Mouse (Mus musculus) adrenal gland, postnatal 10 days (tissue): ENCODE results near the gene Ccl20. TPM values are rescaled to one million over a fixed set of nuclear protein-coding genes. Genes with fewer than 3 reads are reported as not detected.

Source experiments
- DNase-seq: peaks from one replicate; pipeline ENCODE4 v3.0.0; 2021; ENCODE audit warnings: mixed read lengths
- long read RNA-seq, 2 experiments: library from polyadenylated mRNA; stranded (forward); transcript quantifications; one replicate each; pipeline ENCODE4 v2.0.0; 2021
- total RNA-seq, 2 experiments: library from RNA; stranded (reverse); gene quantifications; 2 replicates each; pipeline ENCODE4 v1.2.3; 2021

Ccl20 gene
- total RNA-seq, result not detected
- long read RNA-seq, experiment 1, result 0 reads
- long read RNA-seq, experiment 2, result 0 reads

DNA sequence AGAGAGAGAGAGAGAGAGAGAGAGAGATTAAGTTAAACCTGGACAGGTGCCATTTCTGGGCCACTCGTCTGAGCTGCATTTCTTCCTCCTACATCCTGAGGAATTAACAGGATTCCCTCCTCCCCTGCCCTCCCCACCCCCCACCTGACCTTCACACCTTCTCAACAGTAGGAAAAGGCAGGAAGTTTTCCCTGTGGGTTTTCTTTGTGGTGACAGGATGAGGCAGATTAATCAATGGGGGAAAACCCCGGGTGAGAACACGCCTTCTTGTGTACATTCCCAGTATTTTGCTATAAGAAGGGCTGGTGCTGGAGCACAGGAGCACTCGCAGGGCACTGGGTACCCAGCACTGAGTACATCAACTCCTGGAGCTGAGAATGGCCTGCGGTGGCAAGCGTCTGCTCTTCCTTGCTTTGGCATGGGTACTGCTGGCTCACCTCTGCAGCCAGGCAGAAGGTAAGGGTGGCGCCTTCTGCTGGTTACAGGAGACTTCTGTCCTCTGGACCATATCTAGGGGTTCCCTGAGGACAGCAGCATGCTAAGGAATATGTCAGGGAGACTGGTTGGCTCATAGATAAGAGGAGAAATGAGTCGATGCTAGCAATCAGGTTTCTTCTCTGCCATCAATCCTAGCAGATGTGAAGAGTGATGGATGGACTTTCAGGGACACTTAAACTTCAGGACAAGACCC lies at the start of gene Ccl20:
TSS of gene Ccl20 (plus strand) at position 320 of the 691 bp plus-strand sequence.
- DNase-seq, result no peak

DNA sequence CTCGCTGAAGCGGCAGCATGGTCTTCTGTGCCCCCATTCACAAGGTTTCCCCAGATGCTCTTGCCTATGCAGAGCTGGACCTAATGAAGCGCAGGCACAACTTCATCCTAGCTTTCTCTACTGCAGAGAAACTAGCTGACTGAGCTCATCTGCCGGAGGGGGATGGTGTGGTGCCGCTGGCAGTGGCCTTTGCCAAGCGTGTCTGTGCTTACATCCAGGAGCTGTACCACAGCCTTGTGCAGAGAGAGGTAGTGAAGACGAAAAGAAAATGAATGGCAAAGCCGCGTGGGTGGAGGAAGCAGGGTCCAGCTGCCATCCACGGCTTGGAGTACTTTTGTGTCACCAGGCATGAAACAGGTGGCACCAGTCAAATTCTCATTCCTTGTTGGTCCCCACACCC lies 49.4 kb upstream of the Ccl20 start:
- no peak for DNase-seq

DNA sequence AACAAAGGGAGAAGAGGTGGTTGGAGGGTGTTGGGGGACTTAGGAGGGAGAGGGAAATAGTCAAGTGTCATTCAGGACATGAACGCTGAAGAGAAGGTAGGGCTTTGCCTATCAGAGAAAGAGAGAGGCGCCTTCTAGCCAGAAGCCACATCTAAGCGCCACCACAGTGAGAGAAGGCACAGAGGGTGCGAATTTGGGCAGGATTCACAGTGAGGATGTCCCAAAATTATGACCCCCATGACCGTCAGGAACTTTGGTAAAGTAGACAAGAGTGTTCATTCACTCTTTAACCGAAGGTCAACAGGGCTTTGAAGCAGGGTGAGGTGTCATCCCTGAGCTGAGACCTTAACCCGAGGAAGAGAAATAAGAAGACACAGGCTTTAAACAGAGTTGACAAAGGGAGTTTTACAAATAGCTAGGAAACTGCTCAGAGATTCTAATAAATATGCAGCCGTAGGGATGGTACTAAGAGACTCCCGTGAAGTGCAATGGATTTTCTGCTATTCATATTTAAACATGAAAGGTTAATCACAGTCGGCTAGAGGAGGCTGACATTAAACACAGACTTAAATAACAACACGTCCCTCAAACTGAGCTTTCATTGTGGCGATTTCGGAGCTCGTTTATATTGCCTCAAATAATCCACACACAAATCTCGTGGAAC lies 40.9 kb upstream of the Ccl20 start:
- DNase-seq, result no peak

DNA sequence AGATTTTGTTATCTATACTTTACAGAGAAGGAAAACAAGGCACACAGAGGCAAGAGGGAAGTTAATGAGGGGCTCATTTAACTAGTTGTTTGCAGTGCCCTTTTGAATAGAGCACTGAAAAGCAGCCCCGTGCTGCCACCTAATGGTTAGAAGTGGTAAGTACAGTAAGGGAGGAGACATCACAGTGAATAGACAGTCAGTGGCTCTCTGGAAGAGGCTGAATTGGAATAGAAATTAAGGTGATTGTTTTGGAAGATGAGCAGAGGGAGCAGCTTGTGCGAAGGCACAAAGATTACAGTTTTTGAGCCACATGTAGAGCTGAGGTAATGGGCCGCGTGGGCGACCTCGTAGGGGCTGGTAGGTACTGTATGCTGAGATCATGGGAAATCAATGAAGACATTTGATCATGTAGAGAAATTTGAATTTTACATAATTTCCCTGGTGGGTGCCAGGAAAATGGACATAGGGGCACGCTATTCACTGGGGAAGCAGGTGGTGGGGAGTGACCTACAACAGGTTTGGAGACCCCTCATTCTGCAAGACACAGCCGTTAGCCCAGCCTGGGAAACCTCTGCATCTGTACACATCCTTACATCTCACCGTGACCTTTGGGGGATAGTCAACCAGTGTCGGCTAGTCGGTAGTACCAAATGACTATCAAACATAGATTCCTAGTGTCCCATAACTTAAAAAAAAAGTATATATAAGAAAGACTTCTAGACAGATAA lies 40.2 kb upstream of the Ccl20 start:
- DNase-seq, result peak; percentile 35

DNA sequence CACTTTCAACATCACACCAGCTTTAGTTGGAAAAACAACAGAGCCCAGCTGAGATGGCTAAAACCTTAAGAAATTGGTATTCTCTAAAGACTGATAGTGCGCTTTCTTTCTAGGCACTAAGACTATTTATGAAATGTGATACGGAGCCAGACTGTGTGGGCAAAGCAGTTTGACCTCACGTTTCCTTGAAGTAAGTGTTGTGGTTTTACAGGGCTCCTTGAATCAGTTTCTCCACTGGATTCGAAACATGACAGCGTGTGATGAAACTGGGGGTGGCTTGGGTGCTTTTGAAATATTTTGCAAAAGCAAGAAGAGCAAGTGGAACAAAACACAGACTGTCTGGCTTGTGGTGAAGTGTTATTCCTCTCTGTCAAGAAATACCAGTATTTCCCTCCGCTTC lies 39.5 kb upstream of the Ccl20 start:
- no peak for DNase-seq

DNA sequence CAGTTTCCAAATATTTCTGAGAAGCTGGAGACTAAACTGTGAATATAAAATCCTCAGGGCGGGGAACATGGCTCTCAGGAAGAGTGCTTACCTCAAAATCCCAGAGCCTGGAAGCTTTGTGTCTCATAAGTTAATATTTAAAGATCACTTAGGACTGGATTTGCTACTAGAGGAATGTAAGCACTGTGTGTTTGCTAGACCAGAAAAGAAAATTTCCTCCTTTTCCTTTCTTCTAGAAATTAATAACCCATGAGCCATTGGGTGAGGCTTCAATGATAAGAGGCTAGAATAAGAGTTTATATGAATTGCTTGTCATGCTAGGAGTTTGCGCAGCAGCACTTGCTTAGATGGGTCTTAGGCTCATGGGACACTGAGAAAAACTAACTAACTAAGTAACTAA lies 31.8 kb upstream of the Ccl20 start:
- no peak for DNase-seq

DNA sequence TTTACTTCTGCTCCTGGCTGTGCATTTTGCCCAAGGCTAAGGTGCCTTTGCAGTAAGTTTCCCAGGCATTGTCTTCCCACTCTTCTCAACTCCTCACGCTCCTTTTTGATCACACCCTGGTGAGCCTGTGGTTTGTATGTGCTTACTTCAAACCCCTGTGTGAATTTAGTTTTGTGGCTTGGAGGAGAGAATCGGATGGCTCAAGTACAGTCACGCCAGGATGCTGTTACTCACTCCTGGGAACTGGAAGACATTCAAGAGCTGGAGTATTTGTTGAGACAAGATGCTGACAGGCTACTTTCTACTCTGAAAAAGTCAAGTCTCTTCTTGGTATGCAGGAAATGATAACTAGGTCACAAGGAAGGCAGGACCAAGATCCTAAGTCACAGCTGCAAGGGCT lies 25.3 kb upstream of the Ccl20 start:
- no peak for DNase-seq

DNA sequence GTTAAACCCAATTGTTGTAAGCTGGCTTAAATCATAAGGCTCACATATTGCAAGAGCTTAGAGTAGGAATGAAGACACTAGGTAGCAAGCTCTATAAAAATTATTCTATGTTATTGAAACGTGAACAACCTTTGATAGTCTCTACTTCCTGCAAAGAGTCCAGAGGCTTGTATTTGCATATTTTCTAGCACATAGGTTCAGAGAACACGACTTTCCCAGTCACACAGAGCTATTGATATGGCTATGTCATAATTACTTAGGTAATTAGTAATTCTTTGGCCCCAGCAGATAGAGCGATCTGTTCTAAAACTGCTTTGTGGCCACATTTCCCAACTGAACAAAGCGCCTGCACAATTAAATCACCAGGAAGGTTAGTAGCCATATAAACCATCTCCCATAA lies 19.6 kb upstream of the Ccl20 start:
- no peak for DNase-seq

DNA sequence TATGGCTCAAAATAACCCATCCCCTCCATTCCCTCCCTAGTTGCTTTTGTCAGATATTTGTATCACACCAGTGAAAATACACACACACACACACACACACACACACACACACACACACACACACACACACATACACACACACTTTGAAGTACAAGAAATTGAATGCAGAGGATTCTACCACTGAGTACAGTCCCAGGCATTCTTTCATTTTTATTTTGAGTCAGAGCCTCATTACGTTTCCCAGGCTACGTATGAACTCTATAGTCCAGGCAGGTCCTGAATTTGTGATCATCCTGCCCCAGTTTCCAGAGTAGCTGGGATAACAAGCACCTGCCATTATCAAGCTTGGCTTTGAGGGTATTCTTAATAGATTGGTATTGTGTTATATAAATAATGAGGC lies 17.4 kb upstream of the Ccl20 start:
- DNase-seq, result no peak

DNA sequence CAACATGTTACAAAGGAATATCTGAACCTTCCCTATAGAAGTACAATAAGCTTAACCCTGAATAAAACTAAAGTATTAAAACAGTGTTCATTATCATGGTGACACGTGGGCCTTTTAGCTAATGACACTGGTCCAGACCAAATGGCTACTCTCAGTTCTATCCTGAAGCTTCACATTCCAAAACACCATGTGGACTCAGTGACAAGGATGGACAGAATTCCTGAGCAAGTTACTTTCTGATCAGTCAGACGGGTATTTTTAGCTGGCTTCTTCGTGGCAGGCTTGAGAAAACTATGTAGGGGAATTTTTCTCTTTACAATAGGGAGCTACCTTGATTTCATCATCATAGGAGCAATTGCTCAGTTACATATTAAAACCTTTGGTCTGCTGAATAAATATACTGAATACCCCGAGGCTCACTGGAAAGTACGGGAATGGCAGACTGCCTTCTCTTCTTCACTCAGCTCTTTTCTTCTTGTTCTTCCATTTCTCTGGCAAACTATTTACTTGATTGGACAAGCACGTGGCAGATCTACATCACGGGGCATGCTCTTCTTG lies 16.9 kb upstream of the Ccl20 start:
- no peak for DNase-seq

DNA sequence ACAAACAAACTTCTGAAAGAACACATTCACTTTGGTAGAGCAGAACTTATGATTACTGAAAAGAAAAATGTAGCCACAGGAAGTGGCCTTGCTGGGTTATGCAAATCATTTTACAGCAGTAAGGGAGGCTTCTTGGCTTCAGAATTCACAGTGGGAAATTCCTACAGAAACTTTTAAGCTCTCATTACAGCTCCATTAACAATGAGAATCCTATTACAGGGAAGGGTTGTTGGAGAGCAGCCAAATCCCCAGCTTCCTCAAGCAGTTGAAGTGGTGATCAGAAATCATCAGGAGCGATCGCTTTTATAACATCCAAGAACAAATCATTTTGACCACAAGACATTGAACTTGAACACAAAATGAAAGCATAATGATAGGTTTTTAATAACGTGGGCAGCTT lies 14.7 kb upstream of the Ccl20 start:
- peak; percentile 11 for DNase-seq

DNA sequence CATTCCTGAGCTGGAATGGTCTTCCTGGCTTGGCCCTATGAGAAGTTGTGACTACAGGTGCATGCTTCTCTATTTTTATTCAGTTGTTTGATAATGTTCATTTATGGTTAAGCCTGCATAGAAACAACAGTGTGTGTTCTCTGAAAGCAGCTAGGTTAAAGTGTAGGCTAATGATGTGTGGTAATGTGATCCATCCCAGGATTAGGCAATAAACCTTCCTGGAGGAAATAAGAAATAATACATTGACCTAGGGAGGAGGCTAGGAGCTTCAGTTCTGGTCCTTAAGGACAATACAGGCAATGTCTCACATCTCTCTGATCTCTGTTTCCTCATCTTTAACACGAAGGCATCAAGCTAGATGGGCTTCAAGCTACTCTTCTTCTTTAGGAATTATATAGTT lies 11.1 kb upstream of the Ccl20 start:
- no peak for DNase-seq

DNA sequence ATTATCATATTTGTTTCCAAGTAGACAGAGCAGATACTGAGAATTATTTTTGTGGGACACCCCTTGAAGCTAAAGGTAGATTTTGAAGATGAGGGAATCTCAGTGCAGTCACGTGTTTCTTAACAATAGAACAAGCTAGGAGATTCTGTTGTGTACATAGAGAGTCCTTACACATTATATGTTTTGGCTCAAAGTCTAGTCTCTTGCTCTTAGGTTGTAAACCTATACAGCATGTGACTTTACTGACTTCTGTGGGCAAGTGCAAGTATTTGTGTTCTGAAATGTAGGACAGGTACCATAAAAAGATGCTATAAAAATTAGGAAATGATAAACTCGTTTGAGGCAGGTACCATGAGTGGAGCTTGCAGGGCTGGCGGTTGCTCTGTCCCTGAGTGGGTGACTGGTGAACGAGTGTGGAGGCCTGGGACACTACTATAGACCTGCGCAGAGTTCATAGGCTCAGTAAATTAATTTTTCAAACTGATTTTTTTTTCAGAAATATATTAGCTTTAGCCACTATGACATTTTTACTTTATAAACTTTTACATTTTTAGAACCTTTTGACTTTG lies 9.1 kb upstream of the Ccl20 start:
- DNase-seq, result no peak

DNA sequence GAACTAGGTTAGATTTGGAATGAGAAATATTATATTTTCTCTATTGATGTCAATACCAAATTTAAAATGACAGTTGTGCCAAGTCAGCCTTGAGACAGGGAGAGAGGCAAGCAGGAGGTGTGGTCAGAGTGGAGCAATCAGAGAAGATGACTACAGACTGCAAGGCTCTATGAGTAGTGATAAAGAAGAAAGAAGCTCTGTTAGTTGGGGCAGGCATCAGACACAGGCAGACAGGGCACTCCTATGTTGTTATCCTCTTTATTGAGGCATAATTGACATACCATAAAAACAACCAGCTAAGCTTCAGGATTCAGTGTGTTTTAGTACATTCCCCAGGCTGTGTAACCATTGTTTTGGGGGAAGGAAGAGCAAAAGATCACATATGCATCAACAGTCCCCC lies 5.6 kb upstream of the Ccl20 start:
- no peak for DNase-seq

DNA sequence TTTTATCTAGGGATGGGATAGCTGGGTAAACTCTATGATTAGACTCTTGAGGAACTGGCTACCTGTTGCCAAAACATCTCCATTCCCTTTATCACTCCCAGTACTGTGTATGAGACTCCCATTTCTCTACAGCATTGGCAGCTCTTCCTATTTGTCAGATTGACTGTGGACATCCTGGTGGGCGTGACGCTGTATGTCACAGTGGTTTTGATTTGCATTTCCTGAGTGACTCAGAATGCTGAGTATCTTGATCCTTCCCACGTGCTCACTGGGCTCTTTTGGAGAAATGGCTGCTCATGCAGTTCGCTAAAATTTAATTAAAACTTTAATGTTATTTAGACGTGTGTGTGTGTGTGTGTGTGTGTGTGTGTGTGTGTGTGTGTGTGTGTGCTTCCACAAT lies 4.8 kb upstream of the Ccl20 start:
- no peak for DNase-seq

DNA sequence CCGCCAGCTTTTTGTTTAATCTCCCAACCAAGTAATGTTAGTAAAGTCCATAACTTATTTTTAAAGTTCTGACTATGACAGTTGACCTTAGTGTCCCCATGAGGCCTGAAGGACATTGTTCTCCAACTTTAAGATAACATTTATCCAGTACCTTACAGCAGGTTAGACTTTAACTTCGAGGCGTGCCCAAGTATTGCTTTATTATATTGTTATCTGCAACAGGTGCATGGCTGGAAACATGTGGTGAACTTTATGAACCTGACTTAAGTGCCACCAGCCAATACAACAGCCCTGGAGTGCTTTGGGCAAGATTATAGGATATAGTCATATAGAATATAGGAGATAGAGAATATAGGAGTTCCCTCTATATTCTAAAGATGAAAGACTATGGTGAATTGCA lies 651 bp downstream of the Ccl20 start:
- no peak for DNase-seq

DNA sequence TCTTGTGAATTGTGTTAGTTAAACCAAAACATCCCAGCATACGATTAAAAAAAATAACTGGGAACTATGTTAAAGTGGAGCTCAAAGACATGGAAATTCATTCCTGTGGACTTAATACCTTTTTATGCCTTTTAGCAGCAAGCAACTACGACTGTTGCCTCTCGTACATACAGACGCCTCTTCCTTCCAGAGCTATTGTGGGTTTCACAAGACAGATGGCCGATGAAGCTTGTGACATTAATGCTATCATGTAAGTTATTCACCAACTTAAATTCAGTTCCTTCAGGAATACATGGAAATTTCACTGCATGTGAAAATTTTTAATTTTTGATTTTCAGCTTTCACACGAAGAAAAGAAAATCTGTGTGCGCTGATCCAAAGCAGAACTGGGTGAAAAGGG lies 1.1 kb downstream of the Ccl20 start:
- no peak for DNase-seq

DNA sequence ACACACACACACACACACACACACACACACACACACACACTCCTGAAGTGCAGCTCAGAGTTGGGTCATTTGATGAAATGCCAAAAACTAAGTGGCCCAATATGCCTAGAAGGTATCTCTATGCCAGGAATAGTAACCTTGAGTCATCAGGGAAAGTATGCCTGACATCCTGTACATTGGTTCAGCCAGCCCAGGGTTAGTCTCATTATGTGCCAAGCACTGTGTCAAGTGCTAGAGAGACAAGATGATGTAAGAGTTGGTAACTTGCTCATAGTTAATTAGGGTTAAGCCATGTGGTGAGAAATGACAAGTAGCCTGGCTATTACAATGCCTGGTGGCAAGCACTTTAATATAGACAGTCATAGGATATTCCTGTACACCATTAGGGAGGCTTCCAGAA lies 3.3 kb downstream of the Ccl20 start:
- DNase-seq, result no peak

DNA sequence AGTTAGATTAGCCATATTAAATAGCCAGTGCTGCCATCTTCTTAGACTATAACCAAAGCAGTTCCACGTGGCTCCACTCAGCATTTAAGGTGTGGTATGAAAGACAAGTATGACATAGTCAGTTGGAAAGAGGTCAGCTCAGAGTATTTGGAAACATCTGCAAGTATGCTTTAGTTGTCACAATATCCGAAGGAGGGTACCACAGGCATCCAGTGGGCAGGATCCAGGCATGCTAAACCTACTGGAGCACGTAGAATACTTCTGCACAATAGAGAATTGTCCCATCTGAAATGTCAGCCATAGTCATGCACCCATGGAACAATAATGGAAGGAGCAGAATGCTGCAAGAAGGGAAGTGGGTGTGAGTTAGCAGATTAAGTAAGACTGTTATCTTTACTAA lies 3.7 kb downstream of the Ccl20 start:
- DNase-seq, result no peak

DNA sequence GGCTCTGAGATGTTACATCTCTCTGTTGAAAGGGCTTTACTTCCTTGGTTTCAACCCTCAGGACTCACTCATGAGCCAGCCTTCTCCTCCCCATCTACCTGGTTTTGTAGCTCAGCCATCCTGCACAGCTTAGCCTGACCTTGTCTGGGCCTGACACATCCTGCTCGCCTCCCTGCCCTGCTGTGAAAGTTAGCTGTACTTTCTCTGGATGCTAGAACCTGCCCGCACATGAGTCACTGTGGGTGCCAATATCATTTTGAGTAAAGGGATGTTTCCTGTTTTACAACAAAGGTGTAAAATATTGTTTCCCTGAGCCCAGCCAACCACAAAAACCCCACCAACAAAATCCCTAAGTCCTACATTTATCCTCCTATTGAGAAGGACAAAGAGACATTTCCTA lies 6.6 kb downstream of the Ccl20 start:
- DNase-seq, result no peak

DNA sequence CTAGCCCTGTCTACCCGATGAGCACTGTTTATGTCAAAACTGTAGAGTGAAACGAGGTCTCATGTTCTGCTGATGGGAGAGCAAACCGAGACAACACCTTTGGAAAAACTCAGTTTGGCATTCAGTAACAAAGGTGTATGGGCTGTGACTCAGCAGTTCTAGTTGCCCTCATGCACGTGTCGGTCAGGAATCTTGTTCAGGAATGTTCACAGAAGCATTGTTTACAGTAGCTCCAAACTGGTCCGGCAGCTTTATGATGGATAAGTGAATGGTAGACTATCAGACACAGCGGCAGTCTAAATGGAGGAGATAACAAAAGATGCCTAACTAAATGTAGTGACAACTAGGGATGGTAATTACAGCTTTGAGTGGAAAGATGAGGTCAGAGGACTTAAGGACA lies 19.3 kb downstream of the Ccl20 start:
- no peak for DNase-seq

DNA sequence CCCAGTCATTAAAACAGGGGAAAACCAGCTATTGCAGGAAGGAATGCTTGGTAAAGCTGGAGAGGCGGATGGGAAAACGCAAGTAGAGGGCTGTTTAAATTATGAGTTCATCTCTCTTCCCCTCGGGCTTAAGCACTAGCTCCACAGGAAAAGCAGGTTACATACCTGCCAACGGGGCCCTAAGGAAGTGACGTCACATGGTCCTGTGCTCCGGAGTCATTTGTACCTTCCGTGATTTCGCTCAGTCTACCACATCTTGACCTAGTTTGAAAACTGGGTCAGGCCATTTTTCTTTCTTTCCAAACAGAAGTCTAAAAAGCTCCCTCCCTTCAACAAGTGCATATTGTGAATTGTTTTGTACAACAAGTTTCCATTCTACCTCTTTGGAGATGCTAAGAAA lies 21.3 kb downstream of the Ccl20 start:
- no peak for DNase-seq

DNA sequence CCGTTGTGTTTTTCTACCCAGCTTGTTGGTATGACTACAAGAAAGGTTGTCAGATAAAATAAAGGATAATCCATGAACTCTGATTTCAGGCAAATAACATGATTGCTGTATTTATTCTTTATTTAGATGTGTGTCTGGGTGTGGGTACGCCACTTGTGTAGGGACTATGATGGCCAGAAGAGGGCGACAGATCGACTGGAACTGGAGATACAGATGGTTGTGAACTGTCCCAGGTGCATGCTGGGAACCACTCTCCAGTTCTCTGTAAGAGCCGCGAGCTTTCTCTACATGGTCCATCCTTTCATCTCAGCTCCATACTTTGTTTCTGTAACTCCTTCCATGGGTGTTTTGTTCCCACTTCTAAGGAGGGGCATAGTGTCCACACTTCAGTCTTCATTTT lies 22.2 kb downstream of the Ccl20 start:
- DNase-seq, result no peak
